Mouse (Mus musculus): ENCODE measurements around the gene Fam126a. TPM values are rescaled to one million over a fixed set of nuclear protein-coding genes. Genes with fewer than 3 reads are reported as not detected.

The Fam126a gene
- total and polyA plus RNA-seq, 3 experiments: 19.6 to 32.6 (median 22.6) TPM

- Histone ChIP-seq H3K4me3 (replicated peaks in 1 of 3; ENCODE audit: low read depth in 2 of 3, low read length in 2 of 3, poor library complexity in 1 of 3) (no peak overlapping the region), H3K9me3 (replicated peaks; ENCODE audit: low read length) (peaks cover 11% of the 10 kb centered on the region), H3K27ac (ENCODE audit: insufficient read depth, low read depth) (no peak overlapping the region), H3K27me3 (replicated peaks) (no peaks in the 10 kb centered on the region), H3K4me2 (ENCODE audit: insufficient read depth, low read depth, poor library complexity, severe bottlenecking) (no peak overlapping the region), H3K79me2 (replicated peaks; ENCODE audit: control insufficient read depth, extremely low read depth, insufficient read depth, poor library complexity, severe bottlenecking) (no peaks in the 10 kb centered on the region), H3K9ac (ENCODE audit: insufficient read depth, low read depth) (no peak overlapping the region), H3K36me3 (replicated peaks in 1 of 2; ENCODE audit: control insufficient read depth in 1 of 2, insufficient read depth in 1 of 2, low read length in 1 of 2) (no peaks in the 10 kb centered on the region), H3K4me1 (ENCODE audit: control insufficient read depth in 1 of 2, insufficient read depth in 2 of 2) (peaks cover 18 to 28% of the 10 kb centered on the region in 2 experiments)
- TF ChIP-seq RAD21 (IDR thresholded peaks at IDR 0.05; ENCODE audit: low read depth, low read length): peak; percentile 18
- TF ChIP-seq USF2 (conservative IDR thresholded peaks at IDR 0.05; ENCODE audit: low read depth, low read length): no peak
- TF ChIP-seq CTCF (conservative IDR thresholded peaks at IDR 0.05 in 1 of 2, IDR thresholded peaks at IDR 0.05 in 1 of 2; ENCODE audit: low read depth in 2 of 2, low read length in 2 of 2): peak in 1 of 2 experiments; percentile 40; a peak in 2 of 4 replicates
- in situ Hi-C loops (cut with MboI; ENCODE audit: low pct_ligation_motif_present, low pct_unique_long_range_greater_than_20kb, low sequenced_read_pairs) (loop anchor here (25.0 kb wide), 1 partner anchor 373 kb away; no protein-coding TSS in a partner anchor), dilution Hi-C loops (cut with MboI; ENCODE audit: extremely low pct_ligation_motif_present, extremely low pct_unique_long_range_greater_than_20kb, low sequenced_read_pairs) (no loop called here)
- DNase-seq (ENCODE audit: extremely low read depth): no peak
Observed at GRCm38 (mm10) chr5:23889461-23889860, 141.0 kb downstream of the Fam126a start.

DNA sequence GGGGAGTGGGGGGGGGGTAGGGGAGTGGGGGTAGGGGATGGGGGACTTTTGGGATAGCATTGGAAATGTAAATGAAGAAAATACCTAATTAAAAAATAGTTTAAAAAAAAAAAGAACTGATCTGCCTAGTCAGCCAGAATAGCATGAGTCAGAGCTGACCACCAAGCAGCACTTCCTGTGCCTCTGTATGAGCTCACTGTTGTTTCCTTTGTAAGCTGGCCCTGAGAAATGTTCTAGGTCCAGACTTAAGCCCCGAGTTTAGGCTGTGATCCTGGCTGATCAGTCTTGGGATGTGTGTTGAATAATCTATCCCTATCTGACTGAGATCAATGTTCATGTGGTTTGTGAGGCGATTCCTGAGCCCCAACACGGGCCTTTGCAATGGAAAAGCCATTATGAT, 143.4 kb downstream of the Fam126a start:
- no peak for DNase-seq (ENCODE audit: extremely low read depth)
- H3K4me3 ChIP-seq (replicated peaks in 1 of 3; ENCODE audit: low read depth in 2 of 3, low read length in 2 of 3, poor library complexity in 1 of 3): no peak overlapping the region
- no peaks in the 10 kb centered on the region for H3K27me3 ChIP-seq (replicated peaks)
- H3K4me2 ChIP-seq (ENCODE audit: insufficient read depth, low read depth, poor library complexity, severe bottlenecking): no peak overlapping the region
- no peaks in the 10 kb centered on the region for H3K79me2 ChIP-seq (replicated peaks; ENCODE audit: control insufficient read depth, extremely low read depth, insufficient read depth, poor library complexity, severe bottlenecking)
- TF ChIP-seq EP300 (IDR thresholded peaks at IDR 0.05; ENCODE audit: low read length) (no peak), CTCF (conservative IDR thresholded peaks at IDR 0.05 in 1 of 2, IDR thresholded peaks at IDR 0.05 in 1 of 2; ENCODE audit: low read depth in 2 of 2, low read length in 2 of 2) (no peak), ZNF384 (IDR thresholded peaks at IDR 0.05; ENCODE audit: low read depth, low read length) (no peak), RCOR1 (conservative IDR thresholded peaks at IDR 0.05; ENCODE audit: low read depth, low read length) (no peak), NELFE (IDR thresholded peaks at IDR 0.05; ENCODE audit: low read depth, low read length) (no peak), MYC (IDR thresholded peaks at IDR 0.05; ENCODE audit: low read depth, low read length) (no peak), USF2 (conservative IDR thresholded peaks at IDR 0.05; ENCODE audit: low read depth, low read length) (no peak), ZC3H11A (IDR thresholded peaks at IDR 0.05; ENCODE audit: low read depth, low read length) (no peak), MAX (IDR thresholded peaks at IDR 0.05; ENCODE audit: low read length) (no peak), TBP (conservative IDR thresholded peaks at IDR 0.05; ENCODE audit: low read depth, low read length) (no peak)
- peaks cover 6 to 13% of the 10 kb centered on the region in 2 experiments for H3K4me1 ChIP-seq (ENCODE audit: control insufficient read depth in 1 of 2, insufficient read depth in 2 of 2)
- in situ Hi-C loops (cut with MboI; ENCODE audit: low pct_ligation_motif_present, low pct_unique_long_range_greater_than_20kb, low sequenced_read_pairs) (loop anchor here (25.0 kb wide), 1 partner anchor 375 kb away; no protein-coding TSS in a partner anchor), dilution Hi-C loops (cut with MboI; ENCODE audit: extremely low pct_ligation_motif_present, extremely low pct_unique_long_range_greater_than_20kb, low sequenced_read_pairs) (no loop called here)
- H3K36me3 ChIP-seq (replicated peaks in 1 of 2; ENCODE audit: control insufficient read depth in 1 of 2, insufficient read depth in 1 of 2, low read length in 1 of 2): no peaks in the 10 kb centered on the region
- no peak overlapping the region for H3K27ac ChIP-seq (ENCODE audit: insufficient read depth, low read depth)
- H3K9me3 ChIP-seq (replicated peaks; ENCODE audit: low read length): peaks cover 20% of the 10 kb centered on the region
- no peak overlapping the region for H3K9ac ChIP-seq (ENCODE audit: insufficient read depth, low read depth)

GRCm38 (mm10) chr5:23874457-23874856, 156.0 kb downstream of the Fam126a start:
- in situ Hi-C loops (cut with MboI; ENCODE audit: low pct_ligation_motif_present, low pct_unique_long_range_greater_than_20kb, low sequenced_read_pairs): no loop called here
- H3K4me1 ChIP-seq (ENCODE audit: control insufficient read depth in 1 of 2, insufficient read depth in 2 of 2): peaks cover 40 to 72% of the 10 kb centered on the region in 2 experiments
- TF ChIP-seq MXI1 (IDR thresholded peaks at IDR 0.05; ENCODE audit: low read depth, low read length): peak; percentile 49; the same call in 1 of the 2 replicates
- TF ChIP-seq CHD1 (IDR thresholded peaks at IDR 0.05; ENCODE audit: low read depth, low read length): no peak
- TF ChIP-seq MAFK (IDR thresholded peaks at IDR 0.05; ENCODE audit: insufficient replicate concordance, low read length): peak; percentile 89
- TF ChIP-seq USF1 (IDR thresholded peaks at IDR 0.05; ENCODE audit: low read depth, low read length): peak; percentile 79
- no peak for TF ChIP-seq ZKSCAN1 (IDR thresholded peaks at IDR 0.05; ENCODE audit: borderline replicate concordance, low read depth, low read length)
- peak; percentile 98 for TF ChIP-seq TCF12 (IDR thresholded peaks at IDR 0.05; ENCODE audit: low read depth, low read length)
- peak; percentile 30 for TF ChIP-seq SMC3 (IDR thresholded peaks at IDR 0.05; ENCODE audit: low read depth, low read length)
- TF ChIP-seq KAT2A (IDR thresholded peaks at IDR 0.05; ENCODE audit: insufficient replicate concordance, low read length): 0 out of 2 replicates have a peak, but pooled peaks have one; percentile 52
- TF ChIP-seq NELFE (IDR thresholded peaks at IDR 0.05; ENCODE audit: low read depth, low read length): peak; percentile 50; the same call in 1 of the 2 replicates
- peak; percentile 88 for TF ChIP-seq SIN3A (IDR thresholded peaks at IDR 0.05; ENCODE audit: low read length)
- no peak; the same call in 1 of the 2 replicates for TF ChIP-seq ZNF384 (IDR thresholded peaks at IDR 0.05; ENCODE audit: low read depth, low read length)
- no peak for TF ChIP-seq ZC3H11A (IDR thresholded peaks at IDR 0.05; ENCODE audit: low read depth, low read length)
- TF ChIP-seq BHLHE40 (IDR thresholded peaks at IDR 0.05; ENCODE audit: low read depth, low read length): peak; percentile 100
- TF ChIP-seq POLR2A (IDR thresholded peaks at IDR 0.05; ENCODE audit: low read depth, low read length): peak; percentile 37; the same call in 1 of the 2 replicates
- 0 out of 2 replicates have a peak, but pooled peaks have one; percentile 42 for TF ChIP-seq JUN (IDR thresholded peaks at IDR 0.05; ENCODE audit: insufficient read depth, low read depth, low read length)
- peak; percentile 49 for TF ChIP-seq HCFC1 (IDR thresholded peaks at IDR 0.05; ENCODE audit: low read depth, low read length)
- TF ChIP-seq IRF4 (IDR thresholded peaks at IDR 0.05; ENCODE audit: low read depth, low read length): peak; percentile 98
- peak; percentile 25; the same call in 1 of the 2 replicates for TF ChIP-seq TBP (conservative IDR thresholded peaks at IDR 0.05; ENCODE audit: low read depth, low read length)

More at GRCm38 (mm10) chr5:23874457-23874856, 156.0 kb downstream of the Fam126a start:
- H3K27ac ChIP-seq (ENCODE audit: insufficient read depth, low read depth): peak overlapping the region; percentile 85
- no peaks in the 10 kb centered on the region for H3K36me3 ChIP-seq (replicated peaks in 1 of 2; ENCODE audit: control insufficient read depth in 1 of 2, insufficient read depth in 1 of 2, low read length in 1 of 2)
- no peaks in the 10 kb centered on the region for H3K9me3 ChIP-seq (replicated peaks; ENCODE audit: low read length)
- peak overlapping the region; percentile 42 to 50 (median 49) for H3K4me3 ChIP-seq (replicated peaks in 1 of 3; ENCODE audit: low read depth in 2 of 3, low read length in 2 of 3, poor library complexity in 1 of 3)
- no peaks in the 10 kb centered on the region for H3K27me3 ChIP-seq (replicated peaks)
- DNase-seq (ENCODE audit: extremely low read depth): peak; percentile 97
- H3K79me2 ChIP-seq (replicated peaks; ENCODE audit: control insufficient read depth, extremely low read depth, insufficient read depth, poor library complexity, severe bottlenecking): no peaks in the 10 kb centered on the region
- peak overlapping the region; percentile 52 for H3K4me2 ChIP-seq (ENCODE audit: insufficient read depth, low read depth, poor library complexity, severe bottlenecking)
- dilution Hi-C loops (cut with MboI; ENCODE audit: extremely low pct_ligation_motif_present, extremely low pct_unique_long_range_greater_than_20kb, low sequenced_read_pairs): no loop called here
- H3K9ac ChIP-seq (ENCODE audit: insufficient read depth, low read depth): 0 out of 2 replicates have a peak overlapping the region, but pooled peaks have one; percentile 7
